Mouse (Mus musculus): ENCODE measurements around the gene D630003M21Rik. TPM values are rescaled to one million over a fixed set of nuclear protein-coding genes. Genes with fewer than 3 reads are reported as not detected.
A peak's percentile ranks its signal among the peaks of the same experiment; 100 is the strongest.

Gene D630003M21Rik
- polyA plus RNA-seq, 1 experiment from 2014 or later = 1.6 TPM

- Histone ChIP-seq H3K36me3 (replicated peaks) (no peaks in the 10 kb centered on the region), H3K27me3 (replicated peaks) (no peaks in the 10 kb centered on the region), H3K4me2 (no peak overlapping the region), H3K4me1 (peaks cover 9% of the 10 kb centered on the region), H3K27ac (no peak overlapping the region), H3K9me3 (no peaks in the 10 kb centered on the region), H3K4me3 (no peak overlapping the region), H3K9ac (no peak overlapping the region)
- whole genome bisulfite sequencing = 88% methylated on average over 7 of the region's 7 CpGs
- ATAC-seq (replicated peaks) = no peak
Observed at GRCm38 (mm10) chr2:158155101-158155500, 73.9 kb downstream of the D630003M21Rik start.

- no peak for ATAC-seq (replicated peaks)
- H3K36me3 ChIP-seq (replicated peaks) = no peaks in the 10 kb centered on the region
- no peaks in the 10 kb centered on the region for H3K9me3 ChIP-seq
- WGBS = 65% methylated on average over 8 of the region's 8 CpGs
- H3K27me3 ChIP-seq (replicated peaks) = no peaks in the 10 kb centered on the region
- no peak overlapping the region for H3K4me2 ChIP-seq
- H3K9ac ChIP-seq = no peak overlapping the region
- H3K4me3 ChIP-seq = no peak overlapping the region
- peaks cover 9% of the 10 kb centered on the region for H3K4me1 ChIP-seq
- no peak overlapping the region for H3K27ac ChIP-seq
Observed at GRCm38 (mm10) chr2:158154641-158155040, 74.4 kb downstream of the D630003M21Rik start.

- Histone ChIP-seq H3K4me1 (peaks cover 9% of the 10 kb centered on the region), H3K4me3 (peak overlapping the region; percentile 34), H3K4me2 (peak overlapping the region; percentile 58), H3K9me3 (no peaks in the 10 kb centered on the region), H3K36me3 (replicated peaks) (no peaks in the 10 kb centered on the region), H3K27ac (no peak overlapping the region), H3K9ac (peak overlapping the region; percentile 40), H3K27me3 (replicated peaks) (no peaks in the 10 kb centered on the region)
- WGBS = 1% methylated on average over 22 of the region's 22 CpGs
- no peak; the same call in 1 of the 2 replicates for ATAC-seq (replicated peaks)
Observed at GRCm38 (mm10) chr2:158153728-158154343, 75.2 kb downstream of the D630003M21Rik start.

GRCm38 (mm10) chr2:158152685-158153309 lies 76.2 kb downstream of the D630003M21Rik start:
- no peaks in the 10 kb centered on the region for H3K36me3 ChIP-seq (replicated peaks)
- ATAC-seq (replicated peaks) = no peak

GRCm38 (mm10) chr2:158151077-158151476 lies 77.9 kb downstream of the D630003M21Rik start:
- ATAC-seq (replicated peaks) = no peak
- Histone ChIP-seq H3K9me3 (no peaks in the 10 kb centered on the region), H3K4me2 (no peak overlapping the region), H3K4me1 (peaks cover 12% of the 10 kb centered on the region), H3K36me3 (replicated peaks) (no peaks in the 10 kb centered on the region), H3K27me3 (replicated peaks) (peaks cover 2% of the 10 kb centered on the region; the same call in 1 of the 2 replicates), H3K4me3 (no peak overlapping the region), H3K27ac (no peak overlapping the region), H3K9ac (no peak overlapping the region)
- WGBS = 97% methylated on average over 3 of the region's 3 CpGs

More at GRCm38 (mm10) chr2:158152685-158153309, 76.2 kb downstream of the D630003M21Rik start:
- no peaks in the 10 kb centered on the region for H3K27me3 ChIP-seq (replicated peaks)
- H3K4me3 ChIP-seq = no peak overlapping the region
- H3K27ac ChIP-seq = no peak overlapping the region
- 29% methylated on average over 6 of the region's 6 CpGs for WGBS
- no peak overlapping the region for H3K9ac ChIP-seq
- no peaks in the 10 kb centered on the region for H3K9me3 ChIP-seq
- peaks cover 9% of the 10 kb centered on the region for H3K4me1 ChIP-seq
- no peak overlapping the region for H3K4me2 ChIP-seq

GRCm38 (mm10) chr2:158146971-158147370 lies 82.1 kb downstream of the D630003M21Rik start:
- H3K4me3 ChIP-seq = no peak overlapping the region
- no peak overlapping the region for H3K4me2 ChIP-seq

GRCm38 (mm10) chr2:158146223-158146622 lies 82.8 kb downstream of the D630003M21Rik start, which contains the start of gene Tgm2:
Gene Tgm2, minus strand, starts transcription at chr2:158146436.
- Histone ChIP-seq H3K27ac (no peak within 1 kb of the TSS), H3K4me2 (peak within 1 kb of the TSS; percentile 51), H3K36me3 (replicated peaks) (no peaks in the 10 kb centered on the region), H3K4me3 (peak within 1 kb of the TSS; percentile 24), H3K9ac (no peak within 1 kb of the TSS), H3K9me3 (no peaks in the 10 kb centered on the region), H3K27me3 (replicated peaks) (peaks cover 5% of the 10 kb centered on the region; the same call in 1 of the 2 replicates), H3K4me1 (peaks cover 6% of the 10 kb centered on the region; the same call in 1 of the 2 replicates)
- 0 out of 2 replicates have a peak, but pooled peaks have one; percentile 48 for ATAC-seq (replicated peaks)
- WGBS = 1% methylated on average over 33 of the region's 33 CpGs

More at GRCm38 (mm10) chr2:158146971-158147370, 82.1 kb downstream of the D630003M21Rik start:
- Histone ChIP-seq H3K27ac (no peak overlapping the region), H3K36me3 (replicated peaks) (no peaks in the 10 kb centered on the region), H3K9ac (no peak overlapping the region), H3K27me3 (replicated peaks) (peaks cover 5% of the 10 kb centered on the region; the same call in 1 of the 2 replicates), H3K9me3 (no peaks in the 10 kb centered on the region), H3K4me1 (peaks cover 6% of the 10 kb centered on the region; the same call in 1 of the 2 replicates)
- no peak for ATAC-seq (replicated peaks)
- WGBS = 94% methylated on average over 8 of the region's 8 CpGs

GRCm38 (mm10) chr2:158145528-158146065 lies 83.4 kb downstream of the D630003M21Rik start:
- peaks cover 6% of the 10 kb centered on the region; the same call in 1 of the 2 replicates for H3K4me1 ChIP-seq
- H3K9me3 ChIP-seq = no peaks in the 10 kb centered on the region
- no peak overlapping the region for H3K4me3 ChIP-seq
- 74% methylated on average over 5 of the region's 5 CpGs for WGBS
- ATAC-seq (replicated peaks) = no peak
- no peak overlapping the region for H3K4me2 ChIP-seq
- no peaks in the 10 kb centered on the region for H3K36me3 ChIP-seq (replicated peaks)
- H3K27me3 ChIP-seq (replicated peaks) = peaks cover 5% of the 10 kb centered on the region; the same call in 1 of the 2 replicates
- no peak overlapping the region for H3K27ac ChIP-seq
- no peak overlapping the region for H3K9ac ChIP-seq

- 93% methylated on average over 6 of the region's 6 CpGs for WGBS
- H3K27me3 ChIP-seq (replicated peaks) = peaks cover 5% of the 10 kb centered on the region; the same call in 1 of the 2 replicates
- H3K9ac ChIP-seq = no peak overlapping the region
- H3K4me1 ChIP-seq = peaks cover 6% of the 10 kb centered on the region; the same call in 1 of the 2 replicates
- no peak overlapping the region for H3K4me2 ChIP-seq
- no peak for ATAC-seq (replicated peaks)
- no peaks in the 10 kb centered on the region for H3K36me3 ChIP-seq (replicated peaks)
- H3K4me3 ChIP-seq = no peak overlapping the region
- H3K9me3 ChIP-seq = no peaks in the 10 kb centered on the region
- H3K27ac ChIP-seq = no peak overlapping the region
Observed at GRCm38 (mm10) chr2:158144750-158145527, 84.1 kb downstream of the D630003M21Rik start.

GRCm38 (mm10) chr2:158144263-158144662 lies 84.8 kb downstream of the D630003M21Rik start:
- ATAC-seq (replicated peaks) = no peak
- 43% methylated on average over 8 of the region's 8 CpGs for WGBS
- peaks cover 9% of the 10 kb centered on the region; the same call in 1 of the 2 replicates for H3K4me1 ChIP-seq
- peaks cover 5% of the 10 kb centered on the region; the same call in 1 of the 2 replicates for H3K27me3 ChIP-seq (replicated peaks)
- no peak overlapping the region for H3K9ac ChIP-seq
- no peaks in the 10 kb centered on the region for H3K9me3 ChIP-seq
- H3K27ac ChIP-seq = no peak overlapping the region
- no peak overlapping the region for H3K4me2 ChIP-seq
- H3K36me3 ChIP-seq (replicated peaks) = no peaks in the 10 kb centered on the region
- H3K4me3 ChIP-seq = no peak overlapping the region

GRCm38 (mm10) chr2:158143816-158144215 lies 85.2 kb downstream of the D630003M21Rik start:
- H3K4me3 ChIP-seq = no peak overlapping the region
- H3K27ac ChIP-seq = no peak overlapping the region
- H3K9ac ChIP-seq = no peak overlapping the region
- peaks cover 9% of the 10 kb centered on the region; the same call in 1 of the 2 replicates for H3K4me1 ChIP-seq
- H3K9me3 ChIP-seq = no peaks in the 10 kb centered on the region
- peaks cover 5% of the 10 kb centered on the region; the same call in 1 of the 2 replicates for H3K27me3 ChIP-seq (replicated peaks)
- 49% methylated on average over 3 of the region's 3 CpGs for WGBS
- no peaks in the 10 kb centered on the region for H3K36me3 ChIP-seq (replicated peaks)
- ATAC-seq (replicated peaks) = no peak
- no peak overlapping the region for H3K4me2 ChIP-seq

Measured in midbrain, embryonic 15.5 days (tissue).